Mouse (Mus musculus) liver, embryonic 16.5 days (tissue): ENCODE measurements around the gene Cd59b. TPM values are rescaled to one million over a fixed set of nuclear protein-coding genes. Genes with fewer than 3 reads are reported as not detected.

Experiments
- ATAC-seq: fragments of 200-750 bp; cut with Nextera tagmentation; 2 replicates; pipeline ENCODE4 v1.8.0; 2017; ENCODE audit warnings: low read depth, mild to moderate bottlenecking, moderate number of reproducible peaks, moderate library complexity
- H3K27ac ChIP-seq: fragments of 300-500 bp; sonication (generic); 2 replicates; pipeline ENCODE4 v1.5.1; 2014; ENCODE audit warnings: mild to moderate bottlenecking, low read length
- H3K27me3 ChIP-seq: fragments of 300-500 bp; sonication (generic); 2 replicates; pipeline ENCODE4 v1.6.1; 2014; ENCODE audit warnings: low read depth, low read length, mixed read lengths; ENCODE audit not compliant: control insufficient read depth, insufficient read depth
- H3K36me3 ChIP-seq: fragments of 300-500 bp; sonication (generic); 2 replicates; pipeline ENCODE4 v1.6.1; 2014; ENCODE audit warnings: mild to moderate bottlenecking; ENCODE audit not compliant: control insufficient read depth, insufficient read depth
- H3K4me1 ChIP-seq: fragments of 300-500 bp; sonication (generic); 2 replicates; pipeline ENCODE4 v1.6.1; 2014; ENCODE audit warnings: low read depth, low read length, mixed read lengths; ENCODE audit not compliant: control insufficient read depth
- H3K4me2 ChIP-seq: fragments of 300-500 bp; sonication (generic); 2 replicates; pipeline ENCODE4 v1.6.1; 2014; ENCODE audit warnings: low read depth, low read length, mixed read lengths
- H3K4me3 ChIP-seq: fragments of 300-500 bp; sonication (generic); 2 replicates; pipeline ENCODE4 v1.5.1; 2014; ENCODE audit warnings: low read depth, mild to moderate bottlenecking, low read length
- H3K9ac ChIP-seq: fragments of 300-500 bp; sonication (generic); 2 replicates; pipeline ENCODE4 v1.6.1; 2014; ENCODE audit warnings: low read depth, low read length
- H3K9me3 ChIP-seq: fragments of 300-500 bp; sonication (generic); replicated peaks from 2 replicates; pipeline ENCODE4 v1.6.1; 2016; ENCODE audit warnings: low read length; ENCODE audit not compliant: control insufficient read depth
- WGBS: fragments of 180-500 bp; shearing (Covaris S2); extraction: QIAGEN DNeasy Blood & Tissue Kit; methylation state at CpG from one replicate; pipeline ENCODE4 v1.1.7; 2014; ENCODE audit not compliant: insufficient replicate concordance; 5-methylcytosine and 5-hydroxymethylcytosine counted together
- polyA plus RNA-seq: library from polyadenylated mRNA; unstranded; fragments of >200 nt; fragmentation: Nextera tagmentation; extraction: Ambion mirVana; gene quantifications from 2 replicates; pipeline ENCODE4 v1.2.1, GENCODE M21; 2015

Cd59b gene
- polyA plus RNA-seq, 1 experiment from 2014 or later: 9.7 TPM

GRCm38 (mm10) chr2:104130165-104130564 lies 60.5 kb downstream of the Cd59b start:
- peak overlapping the region; percentile 36 for H3K4me3 ChIP-seq
- peak overlapping the region; percentile 95 for H3K27ac ChIP-seq
- peaks cover 15% of the 10 kb centered on the region for H3K27me3 ChIP-seq
- H3K9ac ChIP-seq: peak overlapping the region; percentile 47
- H3K4me2 ChIP-seq: peak overlapping the region; percentile 62
- H3K36me3 ChIP-seq: no peaks in the 10 kb centered on the region
- ATAC-seq: peak; percentile 100
- H3K9me3 ChIP-seq: no peaks in the 10 kb centered on the region
- peaks cover 36% of the 10 kb centered on the region for H3K4me1 ChIP-seq
- 28% methylated on average over 6 of the region's 6 CpGs for WGBS

GRCm38 (mm10) chr2:104130969-104131368 lies 61.3 kb downstream of the Cd59b start:
- Histone ChIP-seq H3K9ac (no peak overlapping the region), H3K9me3 (no peaks in the 10 kb centered on the region), H3K27me3 (peaks cover 15% of the 10 kb centered on the region), H3K27ac (peak overlapping the region; percentile 95), H3K36me3 (no peaks in the 10 kb centered on the region), H3K4me1 (peaks cover 36% of the 10 kb centered on the region), H3K4me2 (peak overlapping the region; percentile 62; the same call in 1 of the 2 replicates), H3K4me3 (no peak overlapping the region)
- ATAC-seq: no peak
- WGBS: 36% methylated on average over 3 of the region's 3 CpGs

GRCm38 (mm10) chr2:104132266-104132859 lies 62.7 kb downstream of the Cd59b start:
- WGBS: 49% methylated on average over 7 of the region's 7 CpGs
- H3K4me2 ChIP-seq: no peak overlapping the region; the same call in 1 of the 2 replicates
- H3K27ac ChIP-seq: peak overlapping the region; percentile 28; the same call in 1 of the 2 replicates
- H3K4me3 ChIP-seq: no peak overlapping the region
- no peak for ATAC-seq
- no peaks in the 10 kb centered on the region for H3K9me3 ChIP-seq
- no peaks in the 10 kb centered on the region for H3K36me3 ChIP-seq
- H3K27me3 ChIP-seq: peaks cover 7% of the 10 kb centered on the region
- no peak overlapping the region for H3K9ac ChIP-seq
- H3K4me1 ChIP-seq: peaks cover 36% of the 10 kb centered on the region

- 31% methylated on average over 11 of the region's 12 CpGs for WGBS
- H3K9me3 ChIP-seq: no peaks in the 10 kb centered on the region
- no peak overlapping the region; the same call in 1 of the 2 replicates for H3K4me2 ChIP-seq
- ATAC-seq: no peak
- peaks cover 2% of the 10 kb centered on the region; the same call in 1 of the 2 replicates for H3K27me3 ChIP-seq
- H3K27ac ChIP-seq: no peak overlapping the region
- peaks cover 36% of the 10 kb centered on the region for H3K4me1 ChIP-seq
- H3K4me3 ChIP-seq: no peak overlapping the region
- no peaks in the 10 kb centered on the region for H3K36me3 ChIP-seq
- no peak overlapping the region for H3K9ac ChIP-seq
Observed at GRCm38 (mm10) chr2:104133042-104133810, 63.6 kb downstream of the Cd59b start.

GRCm38 (mm10) chr2:104134150-104135056 lies 64.8 kb downstream of the Cd59b start:
- no peak overlapping the region for H3K27ac ChIP-seq
- peaks cover 26% of the 10 kb centered on the region for H3K4me1 ChIP-seq
- no peak for ATAC-seq
- no peak overlapping the region for H3K4me2 ChIP-seq
- H3K27me3 ChIP-seq: no peaks in the 10 kb centered on the region
- no peak overlapping the region for H3K4me3 ChIP-seq
- H3K9ac ChIP-seq: no peak overlapping the region
- WGBS: 39% methylated on average over 8 of the region's 8 CpGs
- no peaks in the 10 kb centered on the region for H3K36me3 ChIP-seq
- 0 out of 2 replicates have a peak, but pooled peaks cover 3% of the 10 kb centered on the region for H3K9me3 ChIP-seq

GRCm38 (mm10) chr2:104135920-104136319 lies 66.3 kb downstream of the Cd59b start:
- H3K27me3 ChIP-seq: no peaks in the 10 kb centered on the region

More at GRCm38 (mm10) chr2:104135920-104136319, 66.3 kb downstream of the Cd59b start:
- WGBS: 63% methylated on average over 2 of the region's 2 CpGs
- Histone ChIP-seq H3K4me1 (peaks cover 11% of the 10 kb centered on the region), H3K36me3 (no peaks in the 10 kb centered on the region), H3K4me3 (no peak overlapping the region), H3K27ac (no peak overlapping the region), H3K9ac (no peak overlapping the region), H3K4me2 (no peak overlapping the region), H3K9me3 (0 out of 2 replicates have a peak, but pooled peaks cover 3% of the 10 kb centered on the region)
- no peak for ATAC-seq

Other genes with a start within 250 kb of the Cd59b start
- gene Lmo2, start 111.9 kb upstream of the Cd59b start, polyA plus RNA-seq: 126 and 128 TPM in 2 replicates
- gene Fbxo3, start 42.1 kb upstream of the Cd59b start, polyA plus RNA-seq: 46.9 and 53.9 TPM in 2 replicates
- gene 4931422A03Rik, start 41.5 kb upstream of the Cd59b start, polyA plus RNA-seq: 1.1 and 1.8 TPM in 2 replicates
- gene Gm10912, start 4.0 kb upstream of the Cd59b start, polyA plus RNA-seq: 0.05 and 0.21 TPM in 2 replicates
- gene Gm10799, start 1.3 kb upstream of the Cd59b start, polyA plus RNA-seq: not detected in 2 replicates
- gene Cd59a, start 26.0 kb downstream of the Cd59b start, polyA plus RNA-seq: 101 and 109 TPM in 2 replicates
- 0.35 and 0.56 TPM in 2 replicates for gene A930018P22Rik, start 52.9 kb downstream of the Cd59b start, polyA plus RNA-seq